Mouse (Mus musculus) layer of hippocampus, adult 18-20 months (tissue): Measurements from ENCODE around the gene 2700081O15Rik. TPM values are rescaled to one million over a fixed set of nuclear protein-coding genes. Genes with fewer than 3 reads are reported as not detected.

Source experiments
- microRNA-seq, 2 experiments: library from miRNA; unstranded; fragments of <30 nt; microRNA quantifications; one replicate each; pipeline ENCODE4 v1.2.0; 2021
- total RNA-seq, 2 experiments: library from RNA; stranded (reverse); gene quantifications; 2 replicates each; pipeline ENCODE4 v1.2.3; 2021

2700081O15Rik gene
- total RNA-seq, 2 experiments from 2014 or later = 43.8 to 44.2 TPM

Small RNA genes within 50 kb of the gene (microRNA-seq; reads per million reads assigned to microRNA genes)
- gene Mir6991 = 0.20 to 2.2 reads per million in 2 experiments

Other genes with a start within 250 kb of the 2700081O15Rik start
- gene Otub1, start 211.3 kb upstream of the 2700081O15Rik start, total RNA-seq = 100 to 1,000 TPM; 306 to 307 TPM
- gene Cox8a, start 200.0 kb upstream of the 2700081O15Rik start, total RNA-seq = 1,000 to 10,000 TPM in 1 of 2 experiments, 100 to 1,000 TPM in 1; 974 to 1,030 TPM
- 10 to 100 TPM; 28.5 to 29.8 TPM for gene Naa40, start 176.4 kb upstream of the 2700081O15Rik start, total RNA-seq
- gene Rcor2, start 150.3 kb upstream of the 2700081O15Rik start, total RNA-seq = 10 to 100 TPM; 12.7 to 13.9 TPM
- gene Mark2, start 75.8 kb upstream of the 2700081O15Rik start, total RNA-seq = 100 to 1,000 TPM; 114 to 118 TPM
- 10 to 100 TPM; 33.6 to 34.2 TPM for gene Spindoc, start 34.6 kb upstream of the 2700081O15Rik start, total RNA-seq
- gene Rtn3, start 65.7 kb downstream of the 2700081O15Rik start, total RNA-seq = 100 to 1,000 TPM; 755 to 762 TPM
- gene Atl3, start 76.4 kb downstream of the 2700081O15Rik start, total RNA-seq = 10 to 100 TPM; 20.8 to 23.1 TPM
- gene Pla2g16, start 139.8 kb downstream of the 2700081O15Rik start, total RNA-seq = 10 to 100 TPM; 42.3 to 44.4 TPM
- gene Lgals12, start 189.6 kb downstream of the 2700081O15Rik start, total RNA-seq = under 1 TPM; 0.33 to 0.35 TPM
- gene Hrasls5, start 194.9 kb downstream of the 2700081O15Rik start, total RNA-seq = not detected